Mouse (Mus musculus): ENCODE measurements around the gene Plxnd1.

GRCm38 (mm10) chr6:115993463-115994145 is 1.2 kb downstream of the Plxnd1 start:
- TF ChIP-seq CTCF (IDR thresholded peaks at IDR 0.05; ENCODE audit: borderline replicate concordance, insufficient read depth, low read length) (no peak), POLR2A (IDR thresholded peaks at IDR 0.05; ENCODE audit: low read depth, low read length) (no peak)
